Mouse (Mus musculus) right cerebral cortex, postnatal 4 days (tissue): ENCODE measurements around the gene Tmppe.

ENCODE experiments used
- DNase-seq: peaks from one replicate; pipeline ENCODE4 v3.0.0-alpha.2; 2022

Tmppe gene

GRCm38 (mm10) chr9:114395258-114395657 is 5.6 kb upstream of the Tmppe start:
- DNase-seq, result no peak

- no peak for DNase-seq
Observed at GRCm38 (mm10) chr9:114399680-114400079, 1.2 kb upstream of the Tmppe start.

- no peak for DNase-seq
Observed at GRCm38 (mm10) chr9:114400588-114400948, 337 bp upstream of the Tmppe start.

- DNase-seq, result no peak
Observed at GRCm38 (mm10) chr9:114401685-114402080, 778 bp downstream of the Tmppe start.

- DNase-seq, result no peak
Observed at GRCm38 (mm10) chr9:114407676-114408075, 6.8 kb downstream of the Tmppe start.

GRCm38 (mm10) chr9:114410313-114410862 is 9.5 kb downstream of the Tmppe start:
- DNase-seq, result no peak

- DNase-seq, result no peak
Observed at GRCm38 (mm10) chr9:114411295-114411694, 10.4 kb downstream of the Tmppe start.

GRCm38 (mm10) chr9:114412406-114412805 is 11.5 kb downstream of the Tmppe start:
- no peak for DNase-seq

- DNase-seq, result no peak
Observed at GRCm38 (mm10) chr9:114413866-114414265, 13.0 kb downstream of the Tmppe start.

GRCm38 (mm10) chr9:114415701-114416100 is 14.8 kb downstream of the Tmppe start:
- peak; percentile 52 for DNase-seq

- DNase-seq, result no peak
Observed at GRCm38 (mm10) chr9:114416646-114417517, 16.0 kb downstream of the Tmppe start.

- peak; percentile 52 for DNase-seq
Observed at GRCm38 (mm10) chr9:114418187-114418586, 17.3 kb downstream of the Tmppe start.

GRCm38 (mm10) chr9:114420443-114420842 is 19.5 kb downstream of the Tmppe start:
- DNase-seq, result no peak

GRCm38 (mm10) chr9:114421045-114421444 is 20.1 kb downstream of the Tmppe start:
- no peak for DNase-seq

- DNase-seq, result no peak
Observed at GRCm38 (mm10) chr9:114421797-114422196, 20.9 kb downstream of the Tmppe start.

GRCm38 (mm10) chr9:114425576-114425975 is 24.7 kb downstream of the Tmppe start:
- DNase-seq, result no peak

GRCm38 (mm10) chr9:114426201-114426600 is 25.3 kb downstream of the Tmppe start:
- no peak for DNase-seq

- no peak for DNase-seq
Observed at GRCm38 (mm10) chr9:114427425-114427824, 26.5 kb downstream of the Tmppe start.

GRCm38 (mm10) chr9:114428103-114428834 is 27.4 kb downstream of the Tmppe start:
- DNase-seq, result no peak

GRCm38 (mm10) chr9:114435668-114436067 is 34.8 kb downstream of the Tmppe start:
- no peak for DNase-seq

GRCm38 (mm10) chr9:114440548-114440947 is 39.6 kb downstream of the Tmppe start:
- no peak for DNase-seq

GRCm38 (mm10) chr9:114442225-114442624 is 41.3 kb downstream of the Tmppe start:
- DNase-seq, result no peak

- no peak for DNase-seq
Observed at GRCm38 (mm10) chr9:114442893-114443292, 42.0 kb downstream of the Tmppe start.

GRCm38 (mm10) chr9:114443351-114443750 is 42.4 kb downstream of the Tmppe start:
- no peak for DNase-seq
